Comparison of ENCODE assay signal across 12 mouse cellular contexts in genomic region chr9:77528379-77529041, GRCm38 (mm10). TPM values are rescaled to one million over a fixed set of nuclear protein-coding genes. Genes with fewer than 3 reads are reported as not detected.
DNase-seq lines count a peak whose midpoint lies in the region; ATAC-seq lines count a peak whose summit lies in the region.
"Had no signal": no experiment of that assay in that cellular context is flagged by ENCODE, and none has a peak within 500 bp of the region (broad histone marks: within the 10 kb centered on the region; RNA-seq: fewer than 3 reads in every experiment).

No protein-coding gene starts in this region.

- H3K27ac ChIP-seq in forebrain, embryonic 13.5 days, result no peak overlapping the region
- no peak overlapping the region for H3K27ac ChIP-seq in forebrain, embryonic 15.5 days (replicated peaks)

- no peaks in the 10 kb centered on the region for H3K36me3 ChIP-seq in forebrain, embryonic 13.5 days (ENCODE audit: poor library complexity, severe bottlenecking)
- H3K36me3 ChIP-seq in forebrain, embryonic 15.5 days, result no peaks in the 10 kb centered on the region
- H3K36me3 ChIP-seq in megakaryocyte, embryonic 14.5 days (replicated peaks; ENCODE audit: low read length), result no peaks in the 10 kb centered on the region

- no peak overlapping the region for H3K4me2 ChIP-seq in forebrain, embryonic 13.5 days
- no peak overlapping the region for H3K4me2 ChIP-seq in forebrain, embryonic 15.5 days (replicated peaks)

- peaks cover 44% of the 10 kb centered on the region for H3K4me1 ChIP-seq in forebrain, embryonic 13.5 days
- peaks cover 14% of the 10 kb centered on the region for H3K4me1 ChIP-seq in forebrain, embryonic 15.5 days
- H3K4me1 ChIP-seq in megakaryocyte, embryonic 14.5 days, result peaks cover 56% of the 10 kb centered on the region

- no peak overlapping the region for H3K9ac ChIP-seq in forebrain, embryonic 13.5 days
- no peak overlapping the region for H3K9ac ChIP-seq in forebrain, embryonic 15.5 days (replicated peaks)

- H3K9me3 ChIP-seq in forebrain, embryonic 13.5 days (replicated peaks), result no peaks in the 10 kb centered on the region
- no peaks in the 10 kb centered on the region for H3K9me3 ChIP-seq in forebrain, embryonic 15.5 days
- H3K9me3 ChIP-seq in megakaryocyte, embryonic 14.5 days, result no peaks in the 10 kb centered on the region

- ATAC-seq in forebrain, embryonic 13.5 days, result 0 out of 2 replicates have a peak, but pooled peaks have one; percentile 31
- ATAC-seq in forebrain, embryonic 15.5 days (replicated peaks), result no peak
- peak; percentile 81 for ATAC-seq in granulocyte monocyte progenitor cell, adult 5-6 weeks (replicated peaks; ENCODE audit: poor library complexity, severe bottlenecking)
- ATAC-seq: CD4-positive, CD25-positive, alpha-beta regulatory T cell, adult 4 months had no signal

- H3K27me3 ChIP-seq in forebrain, embryonic 13.5 days, result no peaks in the 10 kb centered on the region
- H3K27me3 ChIP-seq in forebrain, embryonic 15.5 days, result no peaks in the 10 kb centered on the region
- no peaks in the 10 kb centered on the region for H3K27me3 ChIP-seq in megakaryocyte, embryonic 14.5 days (replicated peaks)

- no peak overlapping the region for H3K4me3 ChIP-seq in forebrain, embryonic 13.5 days
- no peak overlapping the region for H3K4me3 ChIP-seq in forebrain, embryonic 15.5 days
- H3K4me3 ChIP-seq in megakaryocyte, embryonic 14.5 days (replicated peaks), result peak overlapping the region; percentile 59

- DNase-seq in 3T3-L1 (ENCODE audit: low read depth, low spot score), result peak; percentile 27
- no peak for DNase-seq in embryo, embryonic 9.5 days (ENCODE audit: extremely low spot score)
- no peak for DNase-seq in cerebellum, adult 8-10 months
- DNase-seq in frontal cortex, postnatal 36 days (ENCODE audit: low spot score in 2 of 2), result no peak
- DNase-seq: cerebellum, postnatal 10 days; heart, postnatal 4 days; kidney, adult 18-20 months had no signal

- 72% methylated on average over 5 of the region's 5 CpGs for WGBS in forebrain, embryonic 13.5 days
- WGBS in forebrain, embryonic 15.5 days, result 84% methylated on average over 5 of the region's 5 CpGs

RNA-seq across cellular contexts. Expression of gene Lrrc1, which starts 16.2 kb away (rescaled TPM):
- polyA plus RNA-seq in forebrain, embryonic 13.5 days (2015; fragmentation: Nextera tagmentation; extraction: Ambion mirVana), result 12.5 and 13.0 TPM in 2 replicates
- 8.4 and 9.4 TPM in 2 replicates for polyA plus RNA-seq in forebrain, embryonic 15.5 days (2015; fragmentation: Nextera tagmentation; extraction: Ambion mirVana)
- 16.3 and 17.1 TPM in 2 replicates for total RNA-seq in granulocyte monocyte progenitor cell, adult 5-6 weeks (2014; fragmentation: Nextera tagmentation)
- 9.5 and 10.9 TPM in 2 replicates for total RNA-seq in granulocyte monocyte progenitor cell, adult 5-6 weeks (2017)
- 2.5 and 9.3 TPM in 2 replicates for polyA plus RNA-seq in megakaryocyte, embryonic 14.5 days (2012; ENCODE audit: insufficient read depth, low replicate concordance)
